Mouse (Mus musculus) intestine, postnatal 0 days (tissue): Measurements from ENCODE around the gene Capn9. TPM values are rescaled to one million over a fixed set of nuclear protein-coding genes. Genes with fewer than 3 reads are reported as not detected.

Experiments
- ATAC-seq: fragments of 200-750 bp; cut with Nextera tagmentation; 2 replicates; pipeline ENCODE4 v1.8.0; 2017; ENCODE audit warnings: mild to moderate bottlenecking, moderate TSS enrichment, moderate library complexity
- H3K27ac ChIP-seq: fragments of 300-500 bp; sonication (generic); 2 replicates; pipeline ENCODE4 v1.5.1; 2014; ENCODE audit warnings: mild to moderate bottlenecking, low read depth, low read length, moderate library complexity
- H3K27me3 ChIP-seq: fragments of 300-500 bp; sonication (generic); replicated peaks from 2 replicates; pipeline ENCODE4 v1.6.1; 2014; ENCODE audit warnings: low read length, mixed read lengths; ENCODE audit not compliant: control insufficient read depth, insufficient read depth
- H3K36me3 ChIP-seq: fragments of 300-500 bp; sonication (generic); 2 replicates; pipeline ENCODE4 v1.6.1; 2014; ENCODE audit warnings: mild to moderate bottlenecking, moderate library complexity; ENCODE audit not compliant: control insufficient read depth, insufficient read depth
- H3K4me1 ChIP-seq: fragments of 300-500 bp; sonication (generic); replicated peaks from 2 replicates; pipeline ENCODE4 v1.6.1; 2014; ENCODE audit warnings: antibody characterized with exemption, low read length, mixed read lengths; ENCODE audit not compliant: control insufficient read depth, insufficient read depth
- H3K4me2 ChIP-seq: fragments of 300-500 bp; sonication (generic); replicated peaks from 2 replicates; pipeline ENCODE4 v1.6.1; 2014; ENCODE audit warnings: low read depth, mild to moderate bottlenecking, moderate library complexity
- H3K4me3 ChIP-seq: fragments of 300-500 bp; sonication (generic); 2 replicates; pipeline ENCODE4 v1.5.1; 2014; ENCODE audit warnings: low read depth, low read length
- H3K9ac ChIP-seq: fragments of 300-500 bp; sonication (generic); 2 replicates; pipeline ENCODE4 v1.6.1; 2014; ENCODE audit warnings: mild to moderate bottlenecking, low read depth, low read length
- H3K9me3 ChIP-seq: fragments of 300-500 bp; sonication (generic); 2 replicates; pipeline ENCODE4 v1.6.1; 2016; ENCODE audit warnings: mixed run types; ENCODE audit not compliant: control insufficient read depth
- CTCF ChIP-seq: sonication (generic); IDR thresholded peaks from 2 replicates; pipeline ENCODE4 v1.5.1; 2016; ENCODE audit warnings: low read depth, mild to moderate bottlenecking, control low read depth, antibody characterized with exemption, moderate library complexity
- WGBS: fragments of 180-500 bp; shearing (Covaris S2); extraction: QIAGEN DNeasy Blood & Tissue Kit; methylation state at CpG from one replicate; pipeline ENCODE4 v1.1.7; 2014; 5-methylcytosine and 5-hydroxymethylcytosine counted together
- polyA plus RNA-seq: library from polyadenylated mRNA; unstranded; fragments of >200 nt; fragmentation: Nextera tagmentation; extraction: Ambion mirVana; gene quantifications from 2 replicates; pipeline ENCODE4 v1.2.1, GENCODE M21; 2015

Gene Capn9
- polyA plus RNA-seq, 1 experiment from 2014 or later = 2.7 TPM

DNA sequence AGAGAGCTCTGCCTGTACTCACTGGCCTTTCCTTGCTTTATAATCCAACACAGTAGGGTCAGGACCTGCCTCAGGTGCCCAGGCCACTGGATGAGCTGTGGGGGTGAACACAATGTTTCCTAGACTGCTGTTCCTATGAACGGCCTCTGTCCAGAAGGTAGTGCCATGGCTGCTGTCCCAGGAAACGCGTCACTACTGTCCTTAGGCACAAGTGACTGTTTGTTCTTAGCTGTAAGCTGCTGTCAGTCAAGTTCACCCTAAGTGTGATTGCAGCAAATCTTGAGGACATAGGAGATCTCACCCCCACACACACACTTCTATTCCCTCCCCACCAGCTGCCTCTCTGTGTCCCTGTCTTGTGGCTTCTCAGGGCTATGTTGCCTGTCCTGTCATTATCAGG lies 8.3 kb upstream of the Capn9 start:
- no peaks in the 10 kb centered on the region for H3K4me1 ChIP-seq
- no peak for TF ChIP-seq CTCF
- H3K9me3 ChIP-seq = no peaks in the 10 kb centered on the region
- H3K27ac ChIP-seq = no peak overlapping the region
- no peaks in the 10 kb centered on the region for H3K27me3 ChIP-seq
- no peak overlapping the region for H3K4me2 ChIP-seq
- WGBS = 79% methylated on average over 3 of the region's 3 CpGs
- H3K36me3 ChIP-seq = no peaks in the 10 kb centered on the region
- no peak for ATAC-seq
- H3K9ac ChIP-seq = no peak overlapping the region
- no peak overlapping the region for H3K4me3 ChIP-seq

DNA sequence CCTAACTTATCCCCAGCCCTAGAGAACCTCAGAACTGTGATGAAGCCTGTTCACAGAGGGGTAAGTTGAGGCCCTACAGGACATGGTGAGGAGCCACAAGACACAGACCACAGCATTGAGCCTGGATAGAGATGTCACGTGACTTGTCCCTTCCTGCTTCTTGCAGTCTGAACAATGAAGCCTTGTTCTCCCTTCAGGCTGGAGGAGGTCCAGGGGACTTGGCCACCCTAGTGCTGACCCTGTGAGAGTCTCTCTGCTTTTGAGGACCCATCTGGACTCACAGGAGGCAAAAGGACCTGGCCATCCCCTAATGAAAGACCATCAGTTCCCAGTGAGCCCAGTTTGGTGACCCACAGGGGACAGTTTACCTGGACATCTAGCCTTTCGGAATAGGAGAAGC lies 6.8 kb upstream of the Capn9 start:
- no peak overlapping the region for H3K9ac ChIP-seq

DNA sequence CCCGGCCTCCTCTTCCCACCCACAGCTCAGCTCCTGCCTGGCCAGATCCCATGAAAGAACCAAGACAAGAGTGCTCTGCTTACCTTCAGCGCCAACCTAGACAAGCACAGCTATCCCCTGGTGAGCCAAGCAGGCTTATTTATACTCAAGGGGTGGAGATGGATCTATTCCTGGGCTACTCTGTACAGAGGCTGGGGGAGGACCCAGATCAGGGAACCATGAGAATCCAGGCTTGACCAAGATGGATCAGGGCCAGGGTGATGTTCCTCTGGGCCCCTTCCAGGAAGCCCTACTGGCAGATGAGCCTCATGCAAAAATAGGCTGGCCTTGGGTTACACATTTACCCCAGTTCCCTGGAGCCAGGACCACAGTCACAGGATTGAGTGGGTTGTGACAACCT lies 6.3 kb upstream of the Capn9 start, which contains the start of gene Agt:
TSS of gene Agt (minus strand) at position 114 of the 400 bp plus-strand sequence.
- H3K27me3 ChIP-seq = no peaks in the 10 kb centered on the region
- no peak within 1 kb of the TSS for H3K4me2 ChIP-seq
- 64% methylated on average over 2 of the region's 2 CpGs for WGBS
- H3K27ac ChIP-seq = 0 out of 2 replicates have a peak within 1 kb of the TSS, but pooled peaks have one; percentile 21
- H3K36me3 ChIP-seq = no peaks in the 10 kb centered on the region
- no peak within 1 kb of the TSS for H3K4me3 ChIP-seq
- H3K9ac ChIP-seq = no peak within 1 kb of the TSS
- H3K4me1 ChIP-seq = no peaks in the 10 kb centered on the region
- TF ChIP-seq CTCF = no peak
- H3K9me3 ChIP-seq = no peaks in the 10 kb centered on the region
- no peak for ATAC-seq

More for the DNA sequence above, 6.8 kb upstream of the Capn9 start:
- Histone ChIP-seq H3K27me3 (no peaks in the 10 kb centered on the region), H3K36me3 (no peaks in the 10 kb centered on the region), H3K4me3 (no peak overlapping the region), H3K27ac (no peak overlapping the region), H3K4me1 (no peaks in the 10 kb centered on the region), H3K4me2 (no peak overlapping the region), H3K9me3 (no peaks in the 10 kb centered on the region)
- ATAC-seq = no peak
- no peak for TF ChIP-seq CTCF
- 64% methylated on average over 2 of the region's 2 CpGs for WGBS

DNA sequence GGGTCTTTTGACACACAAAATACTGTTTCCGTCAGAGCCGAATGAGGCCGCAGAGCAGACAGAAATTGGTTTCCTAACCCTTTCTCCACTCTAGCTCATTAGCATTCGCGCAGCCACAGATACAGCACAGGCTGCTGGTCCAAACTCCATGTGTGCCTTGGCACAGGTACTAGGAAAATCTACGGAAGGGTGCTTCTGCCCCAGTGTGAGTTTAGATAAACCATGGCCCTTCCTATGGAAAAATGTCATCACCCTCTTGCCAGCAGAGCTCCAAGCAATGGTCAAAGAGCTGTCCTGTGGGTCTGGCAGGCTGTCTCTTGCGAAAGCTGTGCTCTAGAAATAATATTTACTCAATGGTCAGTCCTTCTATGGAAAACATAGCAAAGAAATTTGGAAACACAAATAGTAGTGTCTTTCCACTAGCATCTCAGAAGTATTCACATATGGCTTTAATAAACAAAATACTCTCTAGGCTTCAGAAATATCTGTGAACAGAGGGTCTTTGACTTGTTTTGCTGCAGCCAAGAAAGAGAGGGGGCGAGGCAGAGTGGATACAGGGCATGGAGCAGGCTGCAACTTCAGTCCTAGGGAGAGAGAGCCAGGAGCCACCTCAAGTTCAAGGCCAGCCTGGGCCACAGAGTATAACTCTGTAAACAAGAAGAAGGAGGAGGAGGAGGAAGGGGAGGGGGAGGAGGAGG lies 4.0 kb upstream of the Capn9 start:
- no peak for ATAC-seq
- Histone ChIP-seq H3K9me3 (no peaks in the 10 kb centered on the region), H3K4me2 (no peak overlapping the region), H3K36me3 (no peaks in the 10 kb centered on the region), H3K4me1 (no peaks in the 10 kb centered on the region), H3K27ac (peak overlapping the region; percentile 22; the same call in 1 of the 2 replicates), H3K27me3 (no peaks in the 10 kb centered on the region), H3K9ac (no peak overlapping the region), H3K4me3 (no peak overlapping the region)
- no peak for TF ChIP-seq CTCF
- WGBS = 57% methylated on average over 8 of the region's 8 CpGs

DNA sequence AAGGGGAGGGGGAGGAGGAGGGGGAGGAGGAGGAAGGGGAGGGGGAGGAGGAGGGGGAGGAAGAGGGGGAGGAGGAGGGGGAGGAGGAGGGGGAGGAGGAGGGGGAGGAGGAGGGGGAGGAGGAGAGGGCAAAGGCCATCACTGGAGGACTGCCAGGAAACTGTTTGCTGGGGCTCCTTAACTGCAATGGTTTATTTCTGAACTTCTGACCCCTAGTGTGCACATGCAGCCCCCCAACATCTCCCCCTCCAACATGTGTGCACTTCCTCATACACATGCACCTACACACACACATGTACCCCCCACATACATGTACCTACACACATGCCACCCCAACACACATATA lies 3.5 kb upstream of the Capn9 start:
- no peaks in the 10 kb centered on the region for H3K9me3 ChIP-seq
- H3K4me1 ChIP-seq = no peaks in the 10 kb centered on the region
- H3K9ac ChIP-seq = no peak overlapping the region
- H3K27me3 ChIP-seq = no peaks in the 10 kb centered on the region
- H3K4me3 ChIP-seq = no peak overlapping the region
- no peak for ATAC-seq
- H3K27ac ChIP-seq = no peak overlapping the region
- H3K36me3 ChIP-seq = no peaks in the 10 kb centered on the region
- 0 out of 2 replicates have a peak, but pooled peaks have one; percentile 2 for TF ChIP-seq CTCF
- no peak overlapping the region for H3K4me2 ChIP-seq

DNA sequence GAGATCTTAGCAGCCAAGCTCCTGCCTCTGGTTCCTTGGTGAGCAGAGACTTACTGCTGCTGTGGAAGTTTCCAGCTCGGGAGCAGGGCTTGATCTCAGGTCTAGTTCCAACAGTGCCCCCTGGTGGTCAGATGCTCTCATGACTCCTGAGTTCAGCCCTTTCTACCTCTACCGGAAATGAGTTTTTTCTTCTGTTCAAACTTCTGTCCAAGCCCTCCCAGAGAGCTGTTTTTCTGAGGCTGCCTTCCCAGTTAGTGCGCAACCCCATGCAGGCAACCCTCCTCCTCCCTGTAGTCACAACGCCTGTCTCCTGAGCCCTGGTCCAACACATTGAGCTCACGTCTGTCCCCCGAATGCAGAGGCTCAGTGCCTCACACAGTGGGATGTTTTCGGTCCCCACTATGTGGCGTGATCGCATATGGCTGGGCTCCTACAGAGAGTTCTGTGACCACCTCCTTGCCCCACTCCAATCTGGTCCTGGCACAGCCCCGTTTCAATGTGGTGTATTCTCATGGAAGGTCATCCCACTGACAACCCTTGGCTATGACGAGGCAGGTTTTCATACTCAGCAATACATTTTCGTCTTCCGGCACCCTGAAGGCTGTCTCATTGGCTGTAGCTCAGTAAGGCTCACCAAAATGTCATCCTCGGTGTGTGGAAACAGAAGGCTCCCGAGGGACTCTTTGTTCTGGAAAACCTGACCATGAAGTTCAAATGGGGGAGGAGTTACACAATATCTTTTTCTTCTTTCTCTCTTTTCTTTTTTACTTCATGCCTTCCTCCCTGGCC lies 2.2 kb upstream of the Capn9 start:
- peak; percentile 93 for TF ChIP-seq CTCF
- Histone ChIP-seq H3K4me3 (no peak overlapping the region), H3K36me3 (no peaks in the 10 kb centered on the region), H3K27me3 (no peaks in the 10 kb centered on the region), H3K4me2 (no peak overlapping the region), H3K4me1 (no peaks in the 10 kb centered on the region), H3K9me3 (no peaks in the 10 kb centered on the region), H3K27ac (no peak overlapping the region; the same call in 1 of the 2 replicates), H3K9ac (no peak overlapping the region)
- ATAC-seq = peak; percentile 54; the same call in 1 of the 2 replicates
- WGBS = 59% methylated on average over 15 of the region's 15 CpGs
